Mouse (Mus musculus): ENCODE data around the gene Edc3. TPM values are rescaled to one million over a fixed set of nuclear protein-coding genes. Genes with fewer than 3 reads are reported as not detected.
A peak's percentile ranks its signal among the peaks of the same experiment; 100 is the strongest.

The Edc3 gene
- polyA plus RNA-seq, 1 experiment from 2014 or later, result 40.2 TPM

- Histone ChIP-seq H3K9me3 (no peaks in the 10 kb centered on the region), H3K4me3 (replicated peaks) (no peak overlapping the region), H3K9ac (no peak overlapping the region), H3K36me3 (replicated peaks) (peaks cover 92% of the 10 kb centered on the region), H3K27ac (no peak overlapping the region), H3K27me3 (no peaks in the 10 kb centered on the region), H3K4me2 (no peak overlapping the region), H3K4me1 (no peaks in the 10 kb centered on the region)
- WGBS, result 93% methylated on average over 6 of the region's 6 CpGs
- ATAC-seq (ENCODE audit: low FRiP score), result no peak
These were observed 39.8 kb downstream of the Edc3 start for GRCm38 (mm10) chr9:57748137-57748536.

GRCm38 (mm10) chr9:57748831-57749230 is 40.5 kb downstream of the Edc3 start:
- H3K9me3 ChIP-seq, result no peaks in the 10 kb centered on the region
- 74% methylated on average over 1 of the region's 1 CpGs for WGBS

GRCm38 (mm10) chr9:57750901-57751300 is 42.6 kb downstream of the Edc3 start:
- H3K36me3 ChIP-seq (replicated peaks), result peaks cover 99% of the 10 kb centered on the region

More at GRCm38 (mm10) chr9:57748831-57749230, 40.5 kb downstream of the Edc3 start:
- Histone ChIP-seq H3K4me1 (no peaks in the 10 kb centered on the region), H3K36me3 (replicated peaks) (peaks cover 93% of the 10 kb centered on the region), H3K4me3 (replicated peaks) (no peak overlapping the region), H3K9ac (no peak overlapping the region), H3K27ac (no peak overlapping the region), H3K27me3 (no peaks in the 10 kb centered on the region), H3K4me2 (no peak overlapping the region)
- no peak for ATAC-seq (ENCODE audit: low FRiP score)

GRCm38 (mm10) chr9:57757578-57757977 is 49.2 kb downstream of the Edc3 start:
- H3K4me2 ChIP-seq, result no peak overlapping the region
- no peaks in the 10 kb centered on the region for H3K27me3 ChIP-seq
- H3K4me3 ChIP-seq (replicated peaks), result no peak overlapping the region
- H3K36me3 ChIP-seq (replicated peaks), result peaks cover 87% of the 10 kb centered on the region
- WGBS, result 90% methylated on average over 3 of the region's 3 CpGs
- no peak overlapping the region for H3K27ac ChIP-seq
- ATAC-seq (ENCODE audit: low FRiP score), result no peak
- peaks cover 10% of the 10 kb centered on the region for H3K4me1 ChIP-seq
- no peaks in the 10 kb centered on the region for H3K9me3 ChIP-seq
- no peak overlapping the region for H3K9ac ChIP-seq

More at GRCm38 (mm10) chr9:57750901-57751300, 42.6 kb downstream of the Edc3 start:
- WGBS, result 94% methylated on average over 7 of the region's 7 CpGs
- H3K4me3 ChIP-seq (replicated peaks), result no peak overlapping the region
- H3K27ac ChIP-seq, result no peak overlapping the region
- H3K9me3 ChIP-seq, result no peaks in the 10 kb centered on the region
- no peak overlapping the region for H3K9ac ChIP-seq
- H3K4me1 ChIP-seq, result no peaks in the 10 kb centered on the region
- no peaks in the 10 kb centered on the region for H3K27me3 ChIP-seq
- ATAC-seq (ENCODE audit: low FRiP score), result no peak
- no peak overlapping the region for H3K4me2 ChIP-seq

- Histone ChIP-seq H3K4me2 (no peak overlapping the region), H3K27ac (no peak overlapping the region), H3K9ac (no peak overlapping the region), H3K27me3 (no peaks in the 10 kb centered on the region), H3K4me1 (peaks cover 20% of the 10 kb centered on the region), H3K9me3 (no peaks in the 10 kb centered on the region), H3K4me3 (replicated peaks) (no peak overlapping the region), H3K36me3 (replicated peaks) (peaks cover 77% of the 10 kb centered on the region)
- WGBS, result 88% methylated on average over 22 of the region's 22 CpGs
- ATAC-seq (ENCODE audit: low FRiP score), result no peak
These were observed 50.2 kb downstream of the Edc3 start for GRCm38 (mm10) chr9:57758528-57758927.

GRCm38 (mm10) chr9:57759289-57759688 is 50.9 kb downstream of the Edc3 start:
- peaks cover 70% of the 10 kb centered on the region for H3K36me3 ChIP-seq (replicated peaks)
- H3K9ac ChIP-seq, result no peak overlapping the region
- no peaks in the 10 kb centered on the region for H3K27me3 ChIP-seq
- ATAC-seq (ENCODE audit: low FRiP score), result no peak
- no peak overlapping the region for H3K4me2 ChIP-seq
- H3K4me1 ChIP-seq, result peaks cover 27% of the 10 kb centered on the region
- H3K27ac ChIP-seq, result no peak overlapping the region
- H3K9me3 ChIP-seq, result no peaks in the 10 kb centered on the region
- no peak overlapping the region for H3K4me3 ChIP-seq (replicated peaks)
- WGBS, result 27% methylated on average over 6 of the region's 6 CpGs

GRCm38 (mm10) chr9:57760416-57761146 is 52.2 kb downstream of the Edc3 start:
- H3K9me3 ChIP-seq, result no peaks in the 10 kb centered on the region
- ATAC-seq (ENCODE audit: low FRiP score), result no peak
- no peak overlapping the region for H3K9ac ChIP-seq
- no peaks in the 10 kb centered on the region for H3K27me3 ChIP-seq
- no peak overlapping the region for H3K4me2 ChIP-seq
- peaks cover 28% of the 10 kb centered on the region for H3K4me1 ChIP-seq
- 96% methylated on average over 24 of the region's 24 CpGs for WGBS
- no peak overlapping the region for H3K27ac ChIP-seq
- H3K36me3 ChIP-seq (replicated peaks), result peaks cover 57% of the 10 kb centered on the region
- no peak overlapping the region for H3K4me3 ChIP-seq (replicated peaks)

- ATAC-seq (ENCODE audit: low FRiP score), result no peak
- H3K4me2 ChIP-seq, result peak overlapping the region; percentile 96
These were observed 53.5 kb downstream of the Edc3 start for GRCm38 (mm10) chr9:57761563-57762551.

GRCm38 (mm10) chr9:57762563-57762991 is 54.2 kb downstream of the Edc3 start:
- H3K9ac ChIP-seq, result 0 out of 2 replicates have a peak overlapping the region, but pooled peaks have one; percentile 93

More at GRCm38 (mm10) chr9:57761563-57762551, 53.5 kb downstream of the Edc3 start:
- Histone ChIP-seq H3K27me3 (no peaks in the 10 kb centered on the region), H3K27ac (no peak overlapping the region), H3K36me3 (replicated peaks) (peaks cover 50% of the 10 kb centered on the region), H3K9me3 (no peaks in the 10 kb centered on the region), H3K9ac (no peak overlapping the region), H3K4me3 (replicated peaks) (no peak overlapping the region), H3K4me1 (peaks cover 38% of the 10 kb centered on the region)
- WGBS, result 92% methylated on average over 13 of the region's 13 CpGs

GRCm38 (mm10) chr9:57764147-57764973 is 56.0 kb downstream of the Edc3 start:
- Histone ChIP-seq H3K27ac (peak overlapping the region; percentile 99), H3K36me3 (replicated peaks) (peaks cover 24% of the 10 kb centered on the region), H3K4me3 (replicated peaks) (peak overlapping the region; percentile 78), H3K9me3 (no peaks in the 10 kb centered on the region), H3K27me3 (peaks cover 4% of the 10 kb centered on the region; the same call in 1 of the 2 replicates), H3K9ac (peak overlapping the region; percentile 93), H3K4me1 (peaks cover 38% of the 10 kb centered on the region), H3K4me2 (peak overlapping the region; percentile 96)
- peak; percentile 67 for ATAC-seq (ENCODE audit: low FRiP score)
- under 1% methylated on average over 57 of the region's 57 CpGs for WGBS

More at GRCm38 (mm10) chr9:57762563-57762991, 54.2 kb downstream of the Edc3 start:
- Histone ChIP-seq H3K36me3 (replicated peaks) (peaks cover 42% of the 10 kb centered on the region), H3K4me1 (peaks cover 38% of the 10 kb centered on the region), H3K9me3 (no peaks in the 10 kb centered on the region), H3K27me3 (0 out of 2 replicates have a peak, but pooled peaks cover 4% of the 10 kb centered on the region), H3K27ac (no peak overlapping the region), H3K4me3 (replicated peaks) (no peak overlapping the region), H3K4me2 (peak overlapping the region; percentile 96)
- ATAC-seq (ENCODE audit: low FRiP score), result no peak
- WGBS, result 63% methylated on average over 6 of the region's 6 CpGs

- 0% methylated on average over 38 of the region's 45 CpGs for WGBS
- Histone ChIP-seq H3K27me3 (peaks cover 4% of the 10 kb centered on the region; the same call in 1 of the 2 replicates), H3K36me3 (replicated peaks) (peaks cover 18% of the 10 kb centered on the region), H3K9ac (peak overlapping the region; percentile 93), H3K4me2 (peak overlapping the region; percentile 96), H3K4me1 (peaks cover 38% of the 10 kb centered on the region), H3K4me3 (replicated peaks) (peak overlapping the region; percentile 78), H3K27ac (peak overlapping the region; percentile 99), H3K9me3 (no peaks in the 10 kb centered on the region)
- ATAC-seq (ENCODE audit: low FRiP score), result peak; percentile 93
These were observed 56.6 kb downstream of the Edc3 start for GRCm38 (mm10) chr9:57764974-57765363.
